Mouse (Mus musculus) bone marrow, adult 2 months (tissue): ENCODE measurements around the gene Icam1. TPM values are rescaled to one million over a fixed set of nuclear protein-coding genes. Genes with fewer than 3 reads are reported as not detected.
"Not testable (repeated sequence)": the region's sequence is repeated elsewhere in the genome, so short reads cannot be mapped to it uniquely, and the experiment has no call there.

Experiments
- H3K27ac ChIP-seq: fragments of 200-500 bp; 2 replicates; pipeline ENCODE4 v1.5.1; 2012; ENCODE audit warnings: low read depth, mild to moderate bottlenecking, control low read depth, inconsistent platforms, low read length; ENCODE audit not compliant: control insufficient read depth, poor library complexity, insufficient read depth
- H3K4me1 ChIP-seq: fragments of 200-500 bp; 2 replicates; pipeline ENCODE4 v1.6.1; 2011; ENCODE audit warnings: low read length; ENCODE audit not compliant: control insufficient read depth, insufficient read depth
- H3K4me3 ChIP-seq: fragments of 200-500 bp; replicated peaks from 2 replicates; pipeline ENCODE3; 2011; ENCODE audit warnings: mild to moderate bottlenecking, low read depth, low read length, control low read depth; ENCODE audit not compliant: control insufficient read depth
- CTCF ChIP-seq: fragments of 200-500 bp; IDR thresholded peaks from 2 replicates; pipeline ENCODE4 v1.5.1; 2011; ENCODE audit warnings: low read length, control low read depth; ENCODE audit not compliant: control insufficient read depth, insufficient read depth
- POLR2A ChIP-seq: fragments of 200-500 bp; IDR thresholded peaks from 2 replicates; pipeline ENCODE4 v1.6.1; 2011; ENCODE audit warnings: low read depth, mild to moderate bottlenecking, control low read depth, low read length, borderline replicate concordance; ENCODE audit not compliant: control insufficient read depth
- WGBS: fragments of 180-500 bp; shearing (Covaris S2); methylation state at CpG from one replicate; pipeline ENCODE4 v1.1.7; 2018; 5-methylcytosine and 5-hydroxymethylcytosine counted together
- polyA plus RNA-seq: library from polyadenylated mRNA; stranded (reverse); fragments of >200 nt; gene quantifications from 2 replicates; pipeline ENCODE4 v1.2.4, GENCODE M21; 2011; ENCODE audit warnings: low replicate concordance; ENCODE audit not compliant: missing spikeins, insufficient read depth, insufficient read length

Gene Icam1
- polyA plus RNA-seq, 1 experiment: 15.3 TPM

- TF ChIP-seq CTCF: no peak
- no peak for TF ChIP-seq POLR2A
- H3K27ac ChIP-seq: no peak overlapping the region
- H3K4me3 ChIP-seq: no peak overlapping the region
- no peaks in the 10 kb centered on the region for H3K4me1 ChIP-seq
- WGBS: 80% methylated on average over 15 of the region's 15 CpGs
These were observed 28.7 kb upstream of the Icam1 start for GRCm38 (mm10) chr9:20986952-20987686.

- Histone ChIP-seq H3K4me3 (no peak overlapping the region), H3K27ac (no peak overlapping the region), H3K4me1 (no peaks in the 10 kb centered on the region)
- TF ChIP-seq POLR2A: no peak
- no peak for TF ChIP-seq CTCF
- 42% methylated on average over 7 of the region's 7 CpGs for WGBS
These were observed 27.8 kb upstream of the Icam1 start for GRCm38 (mm10) chr9:20987953-20988352.

GRCm38 (mm10) chr9:20990861-20991260 lies 24.9 kb upstream of the Icam1 start:
- Histone ChIP-seq H3K4me1 (no peaks in the 10 kb centered on the region), H3K4me3 (no peak overlapping the region), H3K27ac (no peak overlapping the region)
- no peak for TF ChIP-seq POLR2A
- 31% methylated on average over 10 of the region's 10 CpGs for WGBS

GRCm38 (mm10) chr9:20991587-20991986 lies 24.2 kb upstream of the Icam1 start:
- TF ChIP-seq POLR2A: no peak
- no peak for TF ChIP-seq CTCF
- Histone ChIP-seq H3K4me1 (no peaks in the 10 kb centered on the region), H3K4me3 (no peak overlapping the region), H3K27ac (no peak overlapping the region)
- WGBS: 77% methylated on average over 4 of the region's 4 CpGs

GRCm38 (mm10) chr9:20993165-20993898 lies 22.5 kb upstream of the Icam1 start:
- Histone ChIP-seq H3K27ac (no peak overlapping the region), H3K4me1 (no peaks in the 10 kb centered on the region; the same call in 1 of the 2 replicates), H3K4me3 (no peak overlapping the region)
- WGBS: 80% methylated on average over 5 of the region's 5 CpGs
- TF ChIP-seq CTCF: no peak
- TF ChIP-seq POLR2A: no peak

GRCm38 (mm10) chr9:20995069-20995468 lies 20.7 kb upstream of the Icam1 start:
- Histone ChIP-seq H3K4me3 (no peak overlapping the region), H3K27ac (no peak overlapping the region), H3K4me1 (no peaks in the 10 kb centered on the region; the same call in 1 of the 2 replicates)
- TF ChIP-seq CTCF (no peak), POLR2A (no peak)
- 75% methylated on average over 3 of the region's 3 CpGs for WGBS

- WGBS: 17% methylated on average over 8 of the region's 8 CpGs
- no peak overlapping the region for H3K27ac ChIP-seq
- H3K4me3 ChIP-seq: no peak overlapping the region
- no peaks in the 10 kb centered on the region; the same call in 1 of the 2 replicates for H3K4me1 ChIP-seq
- TF ChIP-seq POLR2A (no peak), CTCF (no peak)
These were observed 18.7 kb upstream of the Icam1 start for GRCm38 (mm10) chr9:20997065-20997464.

- H3K4me3 ChIP-seq, H3K4me1 ChIP-seq, H3K27ac ChIP-seq: not testable (repeated sequence)
- 66% methylated on average over 1 of the region's 1 CpGs for WGBS
These were observed 17.4 kb upstream of the Icam1 start for GRCm38 (mm10) chr9:20998337-20998736.
